Mouse (Mus musculus) ES-E14 (cell line): Measurements from ENCODE around the gene Bak1. TPM values are rescaled to one million over a fixed set of nuclear protein-coding genes. Genes with fewer than 3 reads are reported as not detected.

Source experiments
- DNase-seq: peaks from one replicate; pipeline ENCODE4 v3.0.0-alpha.2; 2013; ENCODE audit warnings: low read depth, low spot score
- H3K27ac ChIP-seq: 2 replicates; pipeline ENCODE4 v1.5.1; 2012; ENCODE audit warnings: low read depth, mild to moderate bottlenecking, low read length, moderate library complexity, mixed read lengths; ENCODE audit not compliant: poor library complexity, insufficient read depth, severe bottlenecking
- H3K36me3 ChIP-seq: 2 replicates; pipeline ENCODE4 v1.6.1; 2012; ENCODE audit warnings: mild to moderate bottlenecking, low read length, moderate library complexity, mixed read lengths; ENCODE audit not compliant: control insufficient read depth, poor library complexity, insufficient read depth, severe bottlenecking
- H3K4me1 ChIP-seq, 2 experiments: fragments of 150-350 bp in 1 of 2; sonication (generic) in 1 of 2; 2 replicates each; pipeline ENCODE4 v1.6.1; 2012; ENCODE audit warnings: low read length in 2 of 2, mild to moderate bottlenecking in 1 of 2, mixed read lengths in 1 of 2; ENCODE audit not compliant: control insufficient read depth in 2 of 2, insufficient read depth in 2 of 2, poor library complexity in 1 of 2
- H3K4me3 ChIP-seq, 2 experiments: fragments of 150-350 bp in 1 of 2; sonication (generic) in 1 of 2; 2 replicates each; pipeline ENCODE4 v1.5.1; 2012; ENCODE audit warnings: low read length in 2 of 2, low read depth in 1 of 2, mild to moderate bottlenecking in 1 of 2, mixed read lengths in 1 of 2; ENCODE audit not compliant: insufficient read depth in 1 of 2, poor library complexity in 1 of 2, severe bottlenecking in 1 of 2
- H3K9ac ChIP-seq: 2 replicates; pipeline ENCODE4 v1.6.1; 2012; ENCODE audit warnings: low read depth, mild to moderate bottlenecking, low read length, mixed read lengths; ENCODE audit not compliant: poor library complexity, insufficient read depth, severe bottlenecking
- H3K9me3 ChIP-seq: fragments of 150-350 bp; sonication (generic); 2 replicates; pipeline ENCODE4 v1.6.1; 2012; ENCODE audit warnings: low read depth, mild to moderate bottlenecking, low read length; ENCODE audit not compliant: control insufficient read depth, insufficient read depth
- CHD2 ChIP-seq: IDR thresholded peaks from 2 replicates; pipeline ENCODE4 v1.6.1; 2014; ENCODE audit warnings: mild to moderate bottlenecking, low read depth, low read length, inconsistent platforms
- HCFC1 ChIP-seq: IDR thresholded peaks from 2 replicates; pipeline ENCODE4 v1.6.1; 2012; ENCODE audit warnings: low read length, inconsistent platforms, borderline replicate concordance; ENCODE audit not compliant: insufficient read depth
- MAFK ChIP-seq: IDR thresholded peaks from 2 replicates; pipeline ENCODE4 v1.6.1; 2014; ENCODE audit warnings: mild to moderate bottlenecking, low read depth, low read length, inconsistent platforms; ENCODE audit not compliant: insufficient read depth
- ZC3H11A ChIP-seq: IDR thresholded peaks from 2 replicates; pipeline ENCODE4 v1.6.1; 2012; ENCODE audit warnings: low read depth, mild to moderate bottlenecking, inconsistent platforms, low read length, borderline replicate concordance
- ZNF384 ChIP-seq: IDR thresholded peaks from 2 replicates; pipeline ENCODE4 v1.6.1; 2012; ENCODE audit warnings: low read depth, low read length, inconsistent platforms
- in situ Hi-C, 2 experiments: fragments of 600-800 bp; cut with MboI; formaldehyde crosslinking; loops; one replicate each; pipeline ENCODE4 v1.15.1; 2025; ENCODE audit warnings: low sequenced_read_pairs in 2 of 2, inconsistent platforms in 1 of 2; ENCODE audit not compliant: unreplicated experiment in 2 of 2
- total RNA-seq: library from RNA; depleted of rRNA; stranded (reverse); fragments of 300-350 nt; gene quantifications from 2 replicates; pipeline ENCODE4 v1.2.3, GENCODE M21; 2012

The Bak1 gene
- total RNA-seq, 1 experiment: 53.2 TPM

DNA sequence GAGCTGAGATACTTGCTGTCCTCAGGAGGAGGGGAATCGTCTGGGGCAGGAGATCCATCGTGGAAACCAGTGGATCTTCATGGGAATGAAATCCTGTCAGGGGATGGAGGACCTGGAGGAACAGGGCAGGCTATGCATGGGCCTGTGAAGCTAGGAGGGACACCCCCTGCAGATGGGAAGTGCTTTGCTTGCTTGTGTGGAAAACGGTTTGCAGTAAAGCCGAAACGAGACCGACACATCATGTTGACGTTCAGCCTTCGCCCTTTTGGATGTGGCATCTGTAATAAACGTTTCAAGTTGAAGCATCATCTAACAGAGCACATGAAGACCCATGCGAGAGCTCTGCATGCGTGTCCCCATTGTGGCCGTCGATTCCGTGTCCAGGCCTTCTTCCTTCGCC is 54.3 kb downstream of the Bak1 start:
- H3K4me1 ChIP-seq: peaks cover 0 to 11% of the 10 kb centered on the region in 2 experiments; a peak in 1 of 4 replicates
- H3K9me3 ChIP-seq: no peaks in the 10 kb centered on the region
- DNase-seq: no peak
- H3K27ac ChIP-seq: no peak overlapping the region
- no peak for TF ChIP-seq HCFC1
- no peak for TF ChIP-seq CHD2
- TF ChIP-seq ZC3H11A: no peak
- TF ChIP-seq ZNF384: no peak
- TF ChIP-seq MAFK: no peak
- no peak overlapping the region for H3K9ac ChIP-seq
- no peak overlapping the region for H3K4me3 ChIP-seq
- peaks cover 17% of the 10 kb centered on the region for H3K36me3 ChIP-seq
- in situ Hi-C loops: no loop called here

DNA sequence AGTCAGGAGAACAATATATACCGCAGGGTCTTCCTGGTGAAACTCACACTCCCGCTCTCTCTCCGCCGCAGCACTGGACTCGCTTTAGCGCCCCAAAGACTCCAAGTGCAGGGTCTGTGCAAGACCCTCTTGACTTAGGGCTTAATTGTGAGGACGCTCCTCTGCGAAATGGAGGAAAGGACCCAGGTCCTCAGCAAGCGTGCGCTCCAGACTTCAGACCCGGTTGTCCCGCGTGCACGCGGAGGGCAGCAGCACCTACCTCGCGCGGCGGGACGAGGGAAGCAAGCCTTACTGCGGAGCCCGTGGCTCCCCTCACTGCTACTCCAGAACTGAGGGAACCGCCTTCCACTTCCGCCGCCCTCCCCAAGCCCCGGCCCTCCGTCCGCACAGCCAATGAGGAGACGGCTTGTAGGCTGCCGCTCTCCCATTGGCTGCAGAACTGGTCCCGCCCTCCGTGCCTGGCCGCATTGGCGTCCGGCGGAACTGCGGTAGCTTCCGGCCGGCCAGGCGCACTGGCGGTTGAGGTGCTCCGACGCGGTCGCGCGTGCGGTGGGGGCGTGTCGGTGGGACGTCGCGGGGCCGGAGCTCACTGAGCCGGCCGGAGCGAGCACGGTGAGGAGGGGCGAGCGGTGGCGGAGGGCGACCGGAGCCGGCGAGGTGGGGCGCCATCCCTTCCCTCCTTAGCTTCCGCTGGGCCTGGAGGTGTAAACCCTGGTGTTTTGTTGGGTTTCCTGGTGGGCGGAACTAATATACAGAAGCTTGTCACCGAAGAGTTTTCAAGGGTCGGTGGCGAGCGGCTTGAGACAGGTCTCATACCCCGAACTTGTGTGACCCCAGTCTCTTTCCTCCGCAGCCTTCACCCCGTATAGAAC is 55.9 kb downstream of the Bak1 start, which contains the start of gene Zbtb9:
Gene Zbtb9, plus strand, starts transcription at position 465 of the 872 bp plus-strand sequence.
- in situ Hi-C loops: no loop called here
- H3K27ac ChIP-seq: no peak within 1 kb of the TSS
- peak; percentile 90 for DNase-seq
- TF ChIP-seq ZNF384 (no peak), CHD2 (peak; percentile 64; the same call in 1 of the 2 replicates)
- H3K4me3 ChIP-seq: peak within 1 kb of the TSS; percentile 77 to 93
- peaks cover 16% of the 10 kb centered on the region for H3K36me3 ChIP-seq
- no peaks in the 10 kb centered on the region for H3K9me3 ChIP-seq
- peak within 1 kb of the TSS; percentile 86 for H3K9ac ChIP-seq
- peaks cover 0 to 15% of the 10 kb centered on the region in 2 experiments; a peak in 1 of 4 replicates for H3K4me1 ChIP-seq

DNA sequence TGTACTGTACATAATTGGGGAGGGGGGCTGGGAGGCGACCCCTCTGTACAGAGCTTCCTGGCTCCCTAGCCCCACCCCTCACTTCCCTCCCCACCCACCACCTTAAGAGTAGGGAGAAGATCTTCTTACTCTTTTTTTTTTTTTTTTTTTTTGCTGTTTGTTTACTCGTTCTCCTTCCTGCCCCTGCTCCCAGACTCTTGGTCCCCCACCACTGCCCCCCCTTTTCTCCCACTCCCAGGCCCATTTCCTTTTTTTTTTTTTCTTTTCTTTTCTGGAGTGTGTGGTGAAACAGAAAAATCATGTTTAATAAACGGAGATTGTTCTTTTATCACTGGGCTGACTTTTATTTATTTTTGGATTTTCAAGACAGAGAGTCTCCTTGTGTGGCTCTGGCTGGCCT is 56.7 kb downstream of the Bak1 start:
- Histone ChIP-seq H3K36me3 (peaks cover 19% of the 10 kb centered on the region), H3K4me1 (peaks cover 0 to 19% of the 10 kb centered on the region in 2 experiments; a peak in 1 of 4 replicates), H3K4me3 (peak overlapping the region; percentile 77 to 93), H3K9me3 (no peaks in the 10 kb centered on the region), H3K9ac (peak overlapping the region; percentile 86; the same call in 1 of the 2 replicates), H3K27ac (no peak overlapping the region)
- in situ Hi-C loops: no loop called here
- no peak for DNase-seq
- TF ChIP-seq CHD2 (no peak), ZC3H11A (no peak)

DNA sequence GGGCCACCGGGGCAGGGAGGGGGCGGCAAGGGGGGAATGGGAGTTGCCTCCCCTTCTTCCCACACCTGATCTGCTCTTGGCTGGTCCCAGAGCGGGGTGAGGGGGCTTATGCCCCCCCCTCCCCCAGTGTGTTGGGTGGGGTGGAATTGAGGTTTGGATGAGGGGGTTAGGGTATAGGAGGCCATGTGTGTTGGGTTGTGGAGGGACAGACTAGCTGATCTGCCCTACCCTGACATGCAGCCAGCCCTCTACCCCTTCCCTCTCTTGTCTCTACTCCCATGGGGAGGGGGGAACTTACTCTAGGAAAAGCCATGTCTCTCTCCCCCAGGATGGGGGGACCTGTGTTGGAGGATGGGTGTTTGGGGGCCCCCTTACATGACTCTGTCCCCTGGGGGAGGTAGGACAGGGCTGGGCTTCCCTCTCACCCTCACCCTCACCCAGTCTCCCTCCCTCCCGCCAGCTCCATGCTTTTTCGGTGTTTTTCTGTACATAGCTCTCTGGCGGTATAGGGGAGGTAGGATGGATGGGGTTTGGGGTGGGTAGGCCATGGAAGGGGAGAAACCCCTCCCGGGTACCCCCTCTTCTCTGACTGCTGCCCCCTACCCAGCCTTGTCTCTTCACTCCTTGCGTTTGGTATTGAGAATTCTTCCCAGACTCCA is 57.4 kb downstream of the Bak1 start:
- Histone ChIP-seq H3K27ac (no peak overlapping the region), H3K9me3 (no peaks in the 10 kb centered on the region), H3K36me3 (peaks cover 17% of the 10 kb centered on the region), H3K4me3 (no peak overlapping the region), H3K9ac (peak overlapping the region; percentile 39; the same call in 1 of the 2 replicates), H3K4me1 (peaks cover 0 to 19% of the 10 kb centered on the region in 2 experiments; a peak in 1 of 4 replicates)
- DNase-seq: no peak
- in situ Hi-C loops: no loop called here
- no peak for TF ChIP-seq HCFC1
- no peak for TF ChIP-seq ZC3H11A
- TF ChIP-seq ZNF384: no peak
- no peak for TF ChIP-seq CHD2
- no peak for TF ChIP-seq MAFK
